Mouse (Mus musculus) fat pad, adult 2 months (tissue): Measurements from ENCODE around the gene Mink1.

ENCODE experiments used
- DNase-seq: peaks from one replicate; pipeline ENCODE4 v3.0.0-alpha.2; 2011; ENCODE audit warnings: low read depth, low spot score; ENCODE audit errors: extremely low read depth

Mink1 gene

GRCm38 (mm10) chr11:70586954-70587353, 24.3 kb downstream of the Mink1 start:
- no peak for DNase-seq

DNA sequence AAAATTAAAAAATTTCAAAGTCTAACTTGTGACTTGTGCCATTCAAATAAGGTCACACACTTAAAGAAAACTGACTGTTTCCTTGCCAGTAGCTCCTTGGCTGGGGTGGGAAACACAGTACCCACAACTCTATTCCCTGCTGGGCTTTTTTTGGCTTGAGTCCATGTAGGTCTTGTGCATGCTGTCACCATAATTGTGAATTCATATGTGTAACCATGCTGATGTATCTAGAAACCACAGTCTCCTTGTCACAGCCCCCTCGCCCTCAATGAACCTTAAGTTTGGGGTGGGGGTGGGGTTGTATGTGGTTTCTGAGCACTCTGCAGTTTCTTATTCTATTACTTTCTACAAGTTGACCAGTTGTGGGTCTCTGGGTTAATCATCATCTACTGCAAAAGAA, 29.1 kb downstream of the Mink1 start:
- no peak for DNase-seq

DNA sequence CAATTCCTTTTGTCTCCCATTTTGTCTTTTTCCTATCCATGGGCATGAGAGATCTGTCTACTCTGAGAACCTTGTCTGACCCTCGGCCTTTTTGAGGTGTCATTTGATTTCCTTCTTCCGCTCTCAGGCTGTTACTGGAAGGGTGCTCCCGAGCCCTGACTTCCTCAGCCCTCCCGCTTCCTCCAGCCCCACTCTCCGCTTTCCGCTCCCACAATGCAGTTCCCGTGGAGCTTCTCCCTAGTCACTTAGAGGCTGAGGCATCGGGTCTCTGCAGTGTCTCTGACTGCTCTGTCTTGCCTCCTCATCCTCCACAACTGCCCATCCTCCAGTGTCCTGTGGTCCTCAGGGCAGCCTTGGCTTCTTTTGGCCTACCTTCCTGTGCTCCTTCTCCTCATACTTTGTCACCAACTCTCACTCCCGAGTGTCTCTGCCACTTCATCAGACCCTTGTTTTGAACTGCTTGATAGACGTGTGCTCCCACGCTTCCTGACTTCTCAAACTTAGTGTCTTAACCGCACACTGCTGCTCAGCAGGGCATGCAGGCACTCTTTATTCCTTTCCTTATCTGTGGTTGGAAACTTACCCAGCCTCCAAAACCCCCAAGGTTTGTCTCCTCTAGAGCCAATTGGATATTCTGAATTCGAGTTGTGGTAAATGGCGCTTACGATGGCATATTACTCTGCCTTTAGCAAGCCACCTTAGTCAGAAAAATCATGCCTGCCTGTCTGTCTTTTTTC, 31.7 kb downstream of the Mink1 start:
- DNase-seq = no peak

DNA sequence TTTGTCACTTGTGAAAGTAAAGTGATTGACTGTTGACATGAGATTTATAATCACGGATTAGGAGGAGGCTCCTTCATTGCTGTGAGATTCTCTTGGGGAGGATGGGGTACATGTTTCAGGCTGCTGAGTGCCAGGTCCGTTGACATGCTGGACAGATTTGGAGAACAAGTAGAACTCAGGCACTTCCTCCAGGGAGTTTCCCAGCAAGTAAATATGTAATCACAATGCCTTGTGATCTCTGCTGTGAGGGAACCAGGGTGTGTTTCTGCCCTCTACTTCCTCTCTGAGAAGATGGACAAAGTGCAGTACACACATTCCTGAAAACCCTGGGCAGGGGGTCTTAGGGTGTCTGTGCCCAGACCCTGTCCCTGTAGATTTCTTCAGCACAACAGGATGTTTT, 33.0 kb downstream of the Mink1 start:
- no peak for DNase-seq

GRCm38 (mm10) chr11:70596094-70596493, 33.4 kb downstream of the Mink1 start:
- no peak for DNase-seq

- no peak for DNase-seq
Measured at GRCm38 (mm10) chr11:70597301-70597700, 34.6 kb downstream of the Mink1 start.

DNA sequence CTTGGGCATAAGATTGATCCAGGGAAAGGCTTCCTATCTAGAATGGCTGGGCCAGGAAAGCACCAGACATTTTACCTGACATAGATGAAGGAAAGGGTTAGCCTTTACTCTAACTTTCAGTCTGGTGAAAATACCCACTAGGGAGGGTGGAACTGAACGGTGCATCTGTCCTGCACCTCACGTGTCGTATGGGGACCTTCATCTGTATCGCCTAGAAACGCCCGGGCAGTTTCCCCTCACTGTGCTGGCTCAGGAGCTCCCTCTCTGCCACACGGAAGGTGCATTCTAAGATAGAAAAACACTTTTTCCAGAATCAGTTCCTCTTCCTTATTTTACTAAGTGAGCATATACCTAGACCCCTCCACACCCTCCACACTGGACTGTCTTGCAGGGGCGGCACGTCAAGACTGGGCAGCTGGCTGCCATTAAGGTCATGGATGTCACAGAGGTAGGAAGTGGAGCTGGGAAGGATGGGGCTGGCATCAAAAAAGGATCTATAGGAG, 35.8 kb downstream of the Mink1 start:
- DNase-seq = no peak

DNA sequence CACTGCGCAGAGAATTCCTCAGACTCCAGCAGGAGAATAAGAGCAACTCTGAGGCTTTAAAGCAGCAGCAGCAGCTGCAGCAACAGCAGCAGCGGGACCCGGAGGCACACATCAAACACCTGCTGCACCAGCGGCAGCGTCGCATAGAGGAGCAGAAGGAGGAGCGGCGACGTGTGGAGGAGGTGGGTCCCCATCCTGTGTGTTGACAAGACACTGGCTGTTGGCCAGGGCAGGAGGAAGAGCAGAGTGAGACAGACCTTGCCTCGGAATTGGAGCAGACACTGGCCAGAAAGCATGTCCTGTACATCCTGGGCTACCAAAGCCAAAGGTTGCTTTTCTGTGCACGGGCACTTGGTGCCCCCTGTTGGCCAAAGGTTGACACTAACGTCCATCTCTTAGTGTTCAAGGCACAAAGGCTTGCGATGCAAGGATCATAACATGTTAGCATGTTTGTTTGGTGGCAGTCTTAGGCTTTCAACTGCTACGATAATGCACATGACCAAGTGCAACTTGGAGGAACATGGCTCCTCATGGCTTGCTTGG, 42.4 kb downstream of the Mink1 start:
- DNase-seq = no peak

- no peak for DNase-seq
Measured at GRCm38 (mm10) chr11:70606717-70607116, 44.0 kb downstream of the Mink1 start.

- DNase-seq = no peak
Measured at GRCm38 (mm10) chr11:70607611-70608010, 44.9 kb downstream of the Mink1 start.

- DNase-seq = no peak
Measured at GRCm38 (mm10) chr11:70608381-70609066, 45.8 kb downstream of the Mink1 start.

- no peak for DNase-seq
Measured at GRCm38 (mm10) chr11:70610752-70611151, 48.1 kb downstream of the Mink1 start.

- no peak for DNase-seq
Measured at GRCm38 (mm10) chr11:70612505-70612904, 49.8 kb downstream of the Mink1 start.

DNA sequence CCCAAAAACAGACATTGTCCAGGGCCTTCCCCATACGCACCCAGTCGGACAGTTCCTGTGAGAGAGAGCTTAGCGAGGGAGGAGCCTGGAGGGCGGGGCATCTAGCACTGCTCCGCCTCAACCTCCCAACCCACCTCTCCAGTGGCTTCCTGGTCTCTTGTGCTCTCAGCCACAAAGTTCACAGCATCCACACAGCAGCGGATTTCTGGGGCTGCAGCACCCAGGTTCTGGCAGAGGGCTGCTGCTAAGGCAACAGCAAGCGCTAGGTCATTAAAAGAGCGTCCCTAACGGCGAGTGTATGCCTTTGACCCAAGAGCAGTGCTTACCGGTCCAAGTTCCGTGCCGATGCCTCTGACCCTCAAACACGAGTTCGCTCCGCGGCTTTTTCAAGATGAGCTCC, 52.4 kb downstream of the Mink1 start:
- no peak for DNase-seq

DNA sequence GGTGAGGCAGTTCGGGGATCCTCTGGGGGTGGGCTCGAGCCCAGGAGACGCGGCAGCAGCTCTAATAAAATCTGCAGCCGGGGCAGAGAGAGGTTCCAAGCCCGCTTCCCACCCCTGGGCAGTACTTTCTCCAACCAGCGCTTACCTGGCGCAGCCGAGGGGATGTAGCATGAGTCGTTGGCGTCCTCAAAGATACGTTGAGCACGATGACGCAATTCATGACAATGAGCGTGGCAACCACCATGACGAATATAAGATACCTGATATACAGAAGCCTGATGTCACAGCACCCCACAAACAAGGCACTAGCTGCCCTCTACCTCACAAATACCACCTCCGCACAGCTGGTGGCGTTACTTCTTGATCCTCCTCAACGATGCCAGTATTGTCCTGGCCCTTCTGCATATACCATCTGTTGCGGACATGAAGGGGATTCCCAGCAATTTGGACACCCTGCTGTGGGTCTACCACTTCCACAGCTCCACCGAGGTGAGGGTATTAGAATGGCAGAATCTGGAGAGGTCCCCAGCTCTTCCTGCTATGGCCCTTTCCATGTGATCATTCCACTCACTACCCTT, 52.9 kb downstream of the Mink1 start, which contains the start of gene 4930544D05Rik:
Gene 4930544D05Rik (plus strand): TSS at position 333 of the 578 bp plus-strand sequence.
- no peak for DNase-seq

DNA sequence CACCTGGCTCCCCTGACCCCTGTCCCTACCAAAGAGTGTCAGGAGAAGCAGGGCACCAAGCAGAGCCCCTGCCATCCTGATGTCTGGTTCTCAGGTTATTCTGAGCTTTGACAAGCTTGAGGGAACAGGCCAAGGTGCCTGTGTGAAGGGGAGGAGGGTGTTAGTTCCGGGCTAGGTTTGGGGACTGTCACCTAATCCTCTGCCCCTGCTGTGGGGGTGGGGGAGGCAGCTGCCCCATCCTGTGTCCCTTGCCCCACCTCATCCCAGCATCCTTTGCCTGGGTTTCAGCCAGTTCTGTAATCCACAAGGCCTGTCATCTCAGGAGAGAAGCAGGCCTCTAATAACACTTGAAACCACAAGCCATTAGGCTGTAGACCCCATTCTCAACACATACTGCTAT, 56.4 kb downstream of the Mink1 start, which contains the start of gene Chrne:
Gene Chrne (minus strand): TSS at position 116 of the 400 bp plus-strand sequence.
- DNase-seq = no peak

DNA sequence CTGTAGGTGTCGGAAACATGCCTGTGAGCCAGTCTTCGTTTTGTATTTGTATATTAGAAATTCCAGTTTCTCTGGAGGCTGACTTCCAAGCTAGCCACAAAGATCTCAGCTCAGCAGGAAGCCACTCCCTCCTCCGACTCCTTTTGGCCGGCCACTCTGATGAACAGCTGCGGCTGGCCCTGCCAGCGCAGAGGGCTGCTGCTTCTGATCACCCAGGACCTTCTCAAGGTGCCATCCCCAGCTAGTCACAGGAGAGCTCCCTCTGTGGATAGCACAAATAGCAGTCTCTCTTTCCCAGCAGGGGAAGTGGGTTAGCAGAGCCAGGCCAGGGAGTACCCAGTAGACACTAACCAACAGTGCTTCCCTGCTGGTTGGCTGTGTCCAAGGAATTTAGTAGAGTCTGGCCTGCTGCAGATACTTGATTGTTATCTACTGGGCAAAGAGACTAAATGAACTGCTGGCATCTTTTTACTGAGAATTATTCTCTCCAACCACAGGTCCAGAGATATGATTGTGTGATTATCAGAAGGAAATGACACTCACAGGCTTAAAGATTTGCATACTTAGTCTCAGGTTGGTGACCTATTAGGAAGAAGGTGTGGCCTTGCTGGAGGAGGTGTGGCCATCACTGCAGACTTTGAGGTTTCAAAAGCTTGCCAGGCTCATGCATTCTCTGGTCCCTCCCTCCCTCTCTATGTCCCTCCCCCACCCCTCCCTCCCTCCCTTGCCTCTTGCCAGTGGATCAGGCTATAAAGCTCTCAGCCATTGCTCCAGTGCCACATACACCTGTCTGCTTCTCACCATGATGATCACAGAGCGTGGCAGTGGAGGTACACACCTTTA, 59.5 kb downstream of the Mink1 start:
- no peak for DNase-seq

GRCm38 (mm10) chr11:70623053-70623742, 60.5 kb downstream of the Mink1 start:
- DNase-seq = no peak

GRCm38 (mm10) chr11:70625473-70625872, 62.8 kb downstream of the Mink1 start:
- no peak for DNase-seq

DNA sequence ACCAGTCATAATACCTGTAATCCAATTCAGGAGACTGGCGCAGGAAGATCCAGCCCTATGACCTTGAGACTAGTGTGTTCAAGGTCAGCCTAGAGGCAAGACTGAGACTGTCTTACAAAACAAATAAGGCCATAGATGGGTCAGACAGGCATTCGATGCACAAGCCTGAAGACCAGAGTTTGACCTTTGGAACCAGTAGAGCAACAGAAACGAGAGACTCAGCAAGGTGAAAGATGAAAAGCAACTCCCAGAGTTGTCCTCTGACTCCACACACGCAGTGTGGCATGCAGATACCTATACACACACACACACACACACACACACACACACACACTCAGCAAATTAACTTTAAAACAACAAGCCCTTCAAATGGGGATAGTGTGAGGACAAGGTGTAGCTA, 64.2 kb downstream of the Mink1 start:
- DNase-seq = no peak
